Mouse (Mus musculus): ENCODE data around the gene Clk1.
"Not testable (repeated sequence)": the region's sequence is repeated elsewhere in the genome, so short reads cannot be mapped to it uniquely, and the experiment has no call there.

Clk1 gene

GRCm38 (mm10) chr1:58407321-58407720 lies 16.5 kb downstream of the Clk1 start:
- no peak for DNase-seq (ENCODE audit: low spot score in 2 of 2)

GRCm38 (mm10) chr1:58403745-58404144 lies 20.1 kb downstream of the Clk1 start:
- DNase-seq (ENCODE audit: low spot score in 2 of 2), result no peak

- no peak for DNase-seq (ENCODE audit: low spot score in 2 of 2)
Observed at GRCm38 (mm10) chr1:58401396-58401795, 22.5 kb downstream of the Clk1 start.

- no peak for DNase-seq (ENCODE audit: low spot score in 2 of 2)
Observed at GRCm38 (mm10) chr1:58397731-58398130, 26.1 kb downstream of the Clk1 start.

- DNase-seq (ENCODE audit: low spot score in 2 of 2), result no peak
Observed at GRCm38 (mm10) chr1:58396179-58396578, 27.7 kb downstream of the Clk1 start.

- no peak for DNase-seq (ENCODE audit: low spot score in 2 of 2)
Observed at GRCm38 (mm10) chr1:58395341-58395740, 28.5 kb downstream of the Clk1 start.

GRCm38 (mm10) chr1:58393284-58394195 lies 30.3 kb downstream of the Clk1 start:
- DNase-seq (ENCODE audit: low spot score in 2 of 2), result peak; percentile 22 to 26

- peak; percentile 78 to 88 for DNase-seq (ENCODE audit: low spot score in 2 of 2)
Observed at GRCm38 (mm10) chr1:58392652-58393283, 31.1 kb downstream of the Clk1 start, which contains the start of gene Bzw1. TSS of gene Bzw1 (plus strand) at chr1:58392898.

GRCm38 (mm10) chr1:58392268-58392651 lies 31.6 kb downstream of the Clk1 start:
- no peak for DNase-seq (ENCODE audit: low spot score in 2 of 2)

GRCm38 (mm10) chr1:58391421-58392267 lies 32.2 kb downstream of the Clk1 start:
- no peak for DNase-seq (ENCODE audit: low spot score in 2 of 2)

GRCm38 (mm10) chr1:58382586-58383281 lies 41.1 kb downstream of the Clk1 start:
- DNase-seq (ENCODE audit: low spot score in 2 of 2), result no peak

- DNase-seq (ENCODE audit: low spot score in 2 of 2), result no peak
Observed at GRCm38 (mm10) chr1:58375574-58376147, 48.2 kb downstream of the Clk1 start.

GRCm38 (mm10) chr1:58374266-58374665 lies 49.6 kb downstream of the Clk1 start:
- DNase-seq (ENCODE audit: low spot score in 2 of 2), result not testable (repeated sequence)

GRCm38 (mm10) chr1:58369716-58370115 lies 54.1 kb downstream of the Clk1 start:
- DNase-seq (ENCODE audit: low spot score in 2 of 2), result no peak

GRCm38 (mm10) chr1:58366737-58367471 lies 57.0 kb downstream of the Clk1 start:
- DNase-seq (ENCODE audit: low spot score in 2 of 2), result no peak

GRCm38 (mm10) chr1:58365829-58366228 lies 58.0 kb downstream of the Clk1 start:
- no peak for DNase-seq (ENCODE audit: low spot score in 2 of 2)

- DNase-seq (ENCODE audit: low spot score in 2 of 2), result no peak
Observed at GRCm38 (mm10) chr1:58364551-58364950, 59.3 kb downstream of the Clk1 start.

- no peak for DNase-seq (ENCODE audit: low spot score in 2 of 2)
Observed at GRCm38 (mm10) chr1:58362296-58362695, 61.6 kb downstream of the Clk1 start.
